Mouse (Mus musculus) embryonic fibroblast, embryonic 13.5 days (primary cell): ENCODE results near the gene Hadha.

Experiments used
- CTCF ChIP-seq: IDR thresholded peaks from 2 replicates; pipeline ENCODE4 v1.5.1; 2011; ENCODE audit warnings: mild to moderate bottlenecking, control low read depth, low read length, moderate library complexity, borderline replicate concordance; ENCODE audit not compliant: insufficient read depth
- POLR2A ChIP-seq: IDR thresholded peaks from 2 replicates; pipeline ENCODE4 v1.6.1; 2011; ENCODE audit warnings: low read depth, mild to moderate bottlenecking, control low read depth, low read length, moderate library complexity

GRCm38 (mm10) chr5:30132173-30132572 is 22.8 kb downstream of the Hadha start:
- TF ChIP-seq CTCF (no peak), POLR2A (no peak)
